ENCODE assay signal across 8 mouse cellular contexts in genomic region chr5:107079146-107079638, GRCm38 (mm10).
DNase-seq lines count a peak whose midpoint lies in the region; ATAC-seq lines count a peak whose summit lies in the region.

No protein-coding gene starts in this region.

- no peaks in the 10 kb centered on the region for H3K9me3 ChIP-seq in neural tube, embryonic 12.5 days
- no peaks in the 10 kb centered on the region for H3K9me3 ChIP-seq in hindbrain, embryonic 15.5 days
- no peaks in the 10 kb centered on the region for H3K9me3 ChIP-seq in neural tube, embryonic 14.5 days (ENCODE audit: control insufficient read depth, low read length)

- no peak overlapping the region for H3K4me2 ChIP-seq in neural tube, embryonic 12.5 days (replicated peaks)
- H3K4me2 ChIP-seq in hindbrain, embryonic 15.5 days: no peak overlapping the region
- H3K4me2 ChIP-seq in neural tube, embryonic 14.5 days (ENCODE audit: low read depth, low read length): no peak overlapping the region

- peak; percentile 70; the same call in 1 of the 2 replicates for ATAC-seq in neural tube, embryonic 12.5 days (ENCODE audit: low FRiP score, low read depth)
- ATAC-seq in hindbrain, embryonic 15.5 days (ENCODE audit: low FRiP score, low read depth): peak; percentile 38; the same call in 1 of the 2 replicates
- ATAC-seq in neural tube, embryonic 14.5 days (ENCODE audit: low read depth): peak; percentile 41

- peaks cover 9% of the 10 kb centered on the region for H3K4me1 ChIP-seq in neural tube, embryonic 12.5 days
- H3K4me1 ChIP-seq in hindbrain, embryonic 15.5 days (replicated peaks): peaks cover 7% of the 10 kb centered on the region
- 0 out of 2 replicates have a peak, but pooled peaks cover 3% of the 10 kb centered on the region for H3K4me1 ChIP-seq in neural tube, embryonic 14.5 days (ENCODE audit: control insufficient read depth, insufficient read depth, low read length)

- no peaks in the 10 kb centered on the region for H3K36me3 ChIP-seq in neural tube, embryonic 12.5 days
- no peaks in the 10 kb centered on the region for H3K36me3 ChIP-seq in hindbrain, embryonic 15.5 days
- H3K36me3 ChIP-seq in neural tube, embryonic 14.5 days (ENCODE audit: control insufficient read depth, insufficient read depth, low read length): no peaks in the 10 kb centered on the region

- 45% methylated on average over 11 of the region's 11 CpGs for WGBS in neural tube, embryonic 12.5 days
- 27% methylated on average over 11 of the region's 11 CpGs for WGBS in hindbrain, embryonic 15.5 days
- WGBS in neural tube, embryonic 14.5 days: 30% methylated on average over 11 of the region's 11 CpGs

- no peak overlapping the region for H3K4me3 ChIP-seq in neural tube, embryonic 12.5 days
- H3K4me3 ChIP-seq in hindbrain, embryonic 15.5 days: no peak overlapping the region
- no peak overlapping the region for H3K4me3 ChIP-seq in neural tube, embryonic 14.5 days (ENCODE audit: low read depth, low read length)

- H3K27ac ChIP-seq in neural tube, embryonic 12.5 days: no peak overlapping the region
- H3K27ac ChIP-seq in hindbrain, embryonic 15.5 days (replicated peaks): no peak overlapping the region
- no peak overlapping the region for H3K27ac ChIP-seq in neural tube, embryonic 14.5 days (ENCODE audit: low read depth, low read length)

- H3K9ac ChIP-seq in neural tube, embryonic 12.5 days: no peak overlapping the region
- no peak overlapping the region for H3K9ac ChIP-seq in hindbrain, embryonic 15.5 days
- no peak overlapping the region for H3K9ac ChIP-seq in neural tube, embryonic 14.5 days (replicated peaks; ENCODE audit: low read depth, low read length)

- DNase-seq in neural tube, embryonic 10.5 days (ENCODE audit: extremely low spot score, low spot score): no peak
- DNase-seq in adrenal gland, postnatal 36 days: peak; percentile 68 to 83
- DNase-seq in left cerebral cortex, postnatal 25 days (ENCODE audit: low spot score in 2 of 2): peak; percentile 31 to 34
- DNase-seq in urinary bladder, postnatal 4 days (ENCODE audit: low spot score in 2 of 2): no peak
- DNase-seq in spleen, adult 12 weeks (ENCODE audit: low spot score): no peak

- intact Hi-C loops in left cerebral cortex, postnatal 25 days (cut with DNase I): no loop called here

- H3K27me3 ChIP-seq in neural tube, embryonic 12.5 days (replicated peaks): no peaks in the 10 kb centered on the region
- H3K27me3 ChIP-seq in hindbrain, embryonic 15.5 days: no peaks in the 10 kb centered on the region
- no peaks in the 10 kb centered on the region for H3K27me3 ChIP-seq in neural tube, embryonic 14.5 days (ENCODE audit: control insufficient read depth, insufficient read depth, low read length)

Comparison
In these comparisons a context has a peak if more than half of its experiments do, and no peak if none do; other contexts are left out.
1. DNase-seq: peak in adrenal gland, postnatal 36 days (2 of 2) and left cerebral cortex, postnatal 25 days (2 of 2); none in neural tube, embryonic 10.5 days (single experiment), urinary bladder, postnatal 4 days (0 of 2) and spleen, adult 12 weeks (single experiment).
2. Peak in every context shown above with its lines, with median percentiles within 50 percentile points of each other: ATAC-seq.